Mouse (Mus musculus) lung, embryonic 14.5 days (tissue): ENCODE results near the gene BC003965. TPM values are rescaled to one million over a fixed set of nuclear protein-coding genes. Genes with fewer than 3 reads are reported as not detected.
"Not testable (repeated sequence)": the region's sequence is repeated elsewhere in the genome, so short reads cannot be mapped to it uniquely, and the experiment has no call there.

Experiments
- ATAC-seq: fragments of 200-750 bp; cut with Nextera tagmentation; 2 replicates; pipeline ENCODE4 v1.8.0; 2017; ENCODE audit warnings: mild to moderate bottlenecking, moderate TSS enrichment, moderate library complexity; ENCODE audit not compliant: insufficient read depth
- DNase-seq: peaks from one replicate; pipeline ENCODE4 v3.0.0-alpha.2; 2015
- H3K27ac ChIP-seq: fragments of 300-500 bp; sonication (generic); 2 replicates; pipeline ENCODE4 v1.5.1; 2014; ENCODE audit warnings: low read depth, mild to moderate bottlenecking, moderate library complexity
- H3K27me3 ChIP-seq: fragments of 300-500 bp; sonication (generic); 2 replicates; pipeline ENCODE4 v1.6.1; 2014; ENCODE audit warnings: low read length, control low read depth; ENCODE audit not compliant: insufficient read depth
- H3K36me3 ChIP-seq: fragments of 300-500 bp; sonication (generic); 2 replicates; pipeline ENCODE4 v1.6.1; 2014; ENCODE audit warnings: control low read depth; ENCODE audit not compliant: insufficient read depth
- H3K4me1 ChIP-seq: fragments of 300-500 bp; sonication (generic); 2 replicates; pipeline ENCODE4 v1.6.1; 2014; ENCODE audit warnings: antibody characterized with exemption, control low read depth; ENCODE audit not compliant: insufficient read depth
- H3K4me2 ChIP-seq: fragments of 300-500 bp; sonication (generic); 2 replicates; pipeline ENCODE4 v1.6.1; 2014; ENCODE audit warnings: mild to moderate bottlenecking
- H3K4me3 ChIP-seq: fragments of 300-500 bp; sonication (generic); 2 replicates; pipeline ENCODE4 v1.5.1; 2014; ENCODE audit warnings: low read depth, low read length
- H3K9ac ChIP-seq: fragments of 300-500 bp; sonication (generic); 2 replicates; pipeline ENCODE4 v1.6.1; 2014
- H3K9me3 ChIP-seq: fragments of 300-500 bp; sonication (generic); 2 replicates; pipeline ENCODE4 v1.6.1; 2016; ENCODE audit warnings: low read depth, low read length, control low read depth
- CTCF ChIP-seq: IDR thresholded peaks from 2 replicates; pipeline ENCODE4 v1.5.1; 2016; ENCODE audit warnings: antibody characterized with exemption, low read depth
- WGBS: fragments of 180-500 bp; shearing (Covaris S2); extraction: QIAGEN DNeasy Blood & Tissue Kit; methylation state at CpG from one replicate; pipeline ENCODE4 v1.1.7; 2014; 5-methylcytosine and 5-hydroxymethylcytosine counted together
- polyA plus RNA-seq: library from polyadenylated mRNA; unstranded; fragments of >200 nt; fragmentation: Nextera tagmentation; extraction: Ambion mirVana; gene quantifications from 2 replicates; pipeline ENCODE4 v1.2.1, GENCODE M21; 2014

Gene BC003965
- polyA plus RNA-seq, 1 experiment from 2014 or later, result 29.2 TPM

DNA sequence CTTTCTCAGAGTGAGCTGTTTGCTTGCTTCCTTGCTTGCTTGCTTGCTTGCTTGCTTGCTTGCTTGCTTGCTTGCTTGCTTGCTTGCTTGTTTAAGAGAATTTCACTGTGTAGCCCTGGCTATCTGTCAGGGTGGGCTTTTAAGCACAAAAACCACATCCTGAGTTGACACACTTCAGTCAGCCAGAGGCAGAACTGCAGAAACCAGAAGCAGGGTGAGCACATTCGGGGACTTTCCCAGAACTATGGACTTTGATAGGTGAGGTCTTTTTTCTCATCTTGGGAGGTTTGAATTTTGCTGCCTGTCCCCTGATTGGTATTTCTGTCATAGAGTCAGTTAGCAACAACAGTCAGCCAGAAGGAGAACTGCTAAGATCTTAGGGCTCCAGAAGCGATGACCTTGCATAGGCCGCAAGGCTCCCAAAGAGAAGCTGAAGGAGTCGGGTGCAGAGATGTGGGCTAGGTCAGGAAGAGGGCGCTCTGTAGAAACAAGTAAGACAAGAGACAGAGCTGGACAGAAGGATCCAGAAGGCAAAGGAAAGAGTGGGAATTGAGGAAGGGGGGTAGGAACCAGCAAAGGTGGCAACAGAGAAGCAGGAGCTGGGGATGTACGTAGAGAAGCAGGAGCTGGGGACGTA is 40.4 kb downstream of the BC003965 start:
- Histone ChIP-seq H3K9ac (no peak overlapping the region), H3K9me3 (no peaks in the 10 kb centered on the region), H3K27me3 (no peaks in the 10 kb centered on the region), H3K4me1 (no peaks in the 10 kb centered on the region), H3K27ac (no peak overlapping the region), H3K36me3 (peaks cover 18% of the 10 kb centered on the region; the same call in 1 of the 2 replicates), H3K4me2 (peak overlapping the region; percentile 25; the same call in 1 of the 2 replicates), H3K4me3 (no peak overlapping the region)
- 79% methylated on average over 7 of the region's 7 CpGs for WGBS
- TF ChIP-seq CTCF, result no peak
- DNase-seq (no peak), ATAC-seq (no peak)

DNA sequence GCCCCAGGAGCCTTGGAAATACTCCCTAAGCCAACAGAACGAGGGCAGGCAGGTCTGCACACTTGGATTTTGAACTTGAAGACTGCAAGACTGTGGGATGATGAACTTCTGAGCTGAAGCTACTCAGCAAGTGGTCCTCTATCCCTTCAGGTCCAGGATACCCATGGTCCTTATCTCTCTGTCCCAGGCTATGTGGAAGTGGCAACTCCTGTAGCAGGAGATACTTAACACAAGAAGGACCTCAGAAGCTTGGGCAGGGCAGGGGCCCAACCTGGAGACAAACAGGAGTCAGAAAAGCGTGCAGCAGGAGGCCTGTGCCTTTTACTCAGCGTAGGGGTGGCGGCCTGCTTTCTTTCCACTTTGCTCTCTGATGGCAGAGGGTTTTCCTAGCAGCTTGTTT is 41.3 kb downstream of the BC003965 start:
- Histone ChIP-seq H3K4me2 (no peak overlapping the region; the same call in 1 of the 2 replicates), H3K4me1 (no peaks in the 10 kb centered on the region), H3K27me3 (no peaks in the 10 kb centered on the region), H3K9ac (no peak overlapping the region), H3K4me3 (no peak overlapping the region), H3K9me3 (no peaks in the 10 kb centered on the region), H3K27ac (no peak overlapping the region), H3K36me3 (peaks cover 17% of the 10 kb centered on the region)
- no peak for ATAC-seq
- DNase-seq, result no peak
- WGBS, result 72% methylated on average over 4 of the region's 4 CpGs
- TF ChIP-seq CTCF, result no peak

DNA sequence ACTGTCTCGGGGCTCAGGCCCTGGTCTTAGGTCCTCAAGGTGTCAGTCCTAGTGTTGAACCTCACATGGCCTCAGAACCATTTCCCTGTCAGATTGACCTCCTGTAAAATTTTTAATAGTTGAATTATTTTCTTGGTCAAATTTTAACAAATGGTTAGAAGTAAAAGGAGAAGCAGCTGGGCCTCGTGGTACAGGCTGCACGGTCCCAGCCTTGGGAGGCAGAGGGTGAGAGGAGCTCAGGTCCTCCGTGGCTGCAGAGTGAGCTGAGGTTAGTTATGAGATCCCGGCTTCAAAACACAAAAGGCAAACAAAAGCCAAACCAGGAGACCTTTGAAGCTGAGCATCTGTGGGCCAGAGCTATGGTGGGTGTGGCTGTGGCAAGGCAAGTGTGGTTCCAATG is 43.6 kb downstream of the BC003965 start:
- H3K27me3 ChIP-seq, result no peaks in the 10 kb centered on the region
- no peak overlapping the region for H3K4me3 ChIP-seq
- no peak overlapping the region for H3K27ac ChIP-seq
- TF ChIP-seq CTCF, result no peak
- no peak overlapping the region for H3K9ac ChIP-seq
- H3K4me1 ChIP-seq, result no peaks in the 10 kb centered on the region
- 84% methylated on average over 5 of the region's 5 CpGs for WGBS
- H3K36me3 ChIP-seq, result peaks cover 27% of the 10 kb centered on the region
- no peaks in the 10 kb centered on the region for H3K9me3 ChIP-seq
- ATAC-seq, result no peak
- no peak overlapping the region for H3K4me2 ChIP-seq
- no peak for DNase-seq

DNA sequence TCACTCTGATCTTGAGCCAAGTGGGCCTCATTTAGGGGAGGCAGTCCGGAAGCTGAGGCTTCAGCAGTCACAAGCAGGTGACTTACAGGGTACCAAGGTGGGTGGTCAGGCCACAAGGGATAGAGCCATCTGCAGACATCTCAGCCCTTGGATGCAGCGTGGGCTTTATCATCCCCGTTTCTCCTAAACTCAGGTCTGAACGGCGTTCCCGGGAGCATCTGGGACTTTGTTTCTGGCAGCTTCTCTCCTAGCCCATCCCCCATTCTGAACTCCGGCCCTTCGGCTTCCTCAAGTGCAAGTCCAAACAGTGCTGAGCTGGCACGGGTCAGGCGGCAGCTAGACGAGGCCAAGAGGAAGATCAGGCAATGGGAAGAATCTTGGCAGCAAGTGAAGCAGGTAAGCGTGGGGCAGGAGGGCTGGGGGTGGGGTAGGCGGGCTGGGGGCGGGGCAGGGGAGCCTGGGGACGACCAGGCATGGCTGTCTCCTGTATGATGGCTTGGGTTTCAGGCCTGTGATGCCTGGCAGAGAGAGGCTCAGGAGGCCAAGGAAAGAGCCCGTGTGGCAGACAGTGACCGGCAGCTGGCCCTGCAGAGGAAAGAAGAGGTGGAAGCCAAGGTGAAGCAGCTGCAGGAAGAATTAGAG is 45.8 kb downstream of the BC003965 start:
- not testable (repeated sequence) for H3K9me3 ChIP-seq, DNase-seq, H3K27ac ChIP-seq, H3K4me1 ChIP-seq, H3K9ac ChIP-seq, H3K27me3 ChIP-seq, H3K4me3 ChIP-seq, H3K4me2 ChIP-seq
- WGBS, result 62% methylated on average over 13 of the region's 17 CpGs
- H3K36me3 ChIP-seq, result peaks cover 35% of the 10 kb centered on the region
- ATAC-seq, result 0 out of 2 replicates have a peak, but pooled peaks have one; percentile 47

DNA sequence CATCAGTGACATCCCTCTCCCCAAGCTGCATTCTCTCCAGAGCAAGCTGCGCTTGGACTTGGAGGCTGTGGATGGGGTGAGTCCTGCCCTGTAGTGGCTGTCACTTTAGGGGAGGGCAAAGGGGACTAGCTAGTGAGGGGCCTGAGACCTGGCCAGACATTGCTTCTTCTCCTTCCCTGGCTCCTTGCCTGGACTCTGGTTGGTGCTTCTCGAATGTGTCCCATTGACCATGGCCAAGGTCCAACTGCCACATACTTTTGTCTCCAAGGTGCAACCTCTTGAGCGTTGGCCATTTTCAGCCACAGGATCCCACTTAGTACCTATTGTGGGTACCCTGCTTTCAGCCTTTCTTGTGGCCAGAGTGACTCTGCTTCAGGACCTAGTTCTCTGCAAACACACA is 46.3 kb downstream of the BC003965 start:
- TF ChIP-seq CTCF, result no peak
- H3K4me3 ChIP-seq, result no peak overlapping the region
- WGBS, result 92% methylated on average over 3 of the region's 3 CpGs
- DNase-seq (no peak), ATAC-seq (no peak)
- no peak overlapping the region for H3K9ac ChIP-seq
- H3K9me3 ChIP-seq, result no peaks in the 10 kb centered on the region
- no peak overlapping the region for H3K4me2 ChIP-seq
- H3K27me3 ChIP-seq, result no peaks in the 10 kb centered on the region
- H3K4me1 ChIP-seq, result no peaks in the 10 kb centered on the region
- peaks cover 41% of the 10 kb centered on the region for H3K36me3 ChIP-seq
- H3K27ac ChIP-seq, result no peak overlapping the region

DNA sequence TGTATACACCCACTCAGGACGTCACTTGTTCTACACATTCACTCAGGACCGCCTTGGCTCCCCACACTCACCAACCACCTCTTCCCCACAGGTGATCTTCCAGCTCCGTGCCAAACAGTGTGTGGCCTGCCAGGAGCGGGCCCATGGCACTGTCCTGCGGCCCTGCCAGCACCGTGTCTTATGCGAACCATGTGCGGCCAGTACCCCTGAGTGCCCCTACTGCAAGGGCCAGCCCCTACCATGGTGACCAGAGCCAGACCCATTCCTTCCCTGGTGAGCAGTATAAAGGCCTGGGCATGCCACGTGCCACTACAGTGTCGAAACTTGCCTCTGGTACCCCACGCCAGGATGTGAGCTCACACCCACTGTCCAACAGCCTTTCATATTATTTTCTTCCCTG is 47.3 kb downstream of the BC003965 start:
- not testable (repeated sequence) for H3K4me2 ChIP-seq, H3K9ac ChIP-seq, DNase-seq, H3K9me3 ChIP-seq, H3K27me3 ChIP-seq, H3K4me3 ChIP-seq, H3K4me1 ChIP-seq, H3K27ac ChIP-seq
- H3K36me3 ChIP-seq, result peaks cover 43% of the 10 kb centered on the region
- 92% methylated on average over 4 of the region's 11 CpGs for WGBS
- peak; percentile 73; the same call in 1 of the 2 replicates for ATAC-seq

DNA sequence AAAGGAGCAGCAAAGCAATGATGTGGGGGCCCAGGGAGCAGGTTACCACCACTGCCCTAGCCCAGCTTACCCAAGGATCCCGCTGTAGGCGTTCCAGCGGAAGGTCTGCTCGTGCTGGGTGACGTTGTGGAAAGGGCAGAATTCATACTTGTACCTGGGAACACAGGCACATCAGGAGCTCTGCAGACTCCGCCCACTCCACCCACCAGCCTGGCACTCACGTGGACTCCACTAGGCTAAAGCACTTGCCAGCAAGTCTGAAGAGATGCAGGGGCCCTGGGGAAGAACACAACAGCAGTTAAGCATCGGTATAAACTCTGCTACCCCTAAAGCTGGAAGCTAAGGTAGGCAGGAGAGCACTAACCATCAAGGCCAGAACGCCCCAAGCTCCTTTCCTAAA is 51.3 kb downstream of the BC003965 start:
- WGBS, result 82% methylated on average over 9 of the region's 9 CpGs
- Histone ChIP-seq H3K27me3 (no peaks in the 10 kb centered on the region), H3K4me3 (no peak overlapping the region), H3K36me3 (peaks cover 27% of the 10 kb centered on the region), H3K4me2 (no peak overlapping the region), H3K9ac (no peak overlapping the region), H3K9me3 (no peaks in the 10 kb centered on the region), H3K4me1 (no peaks in the 10 kb centered on the region; the same call in 1 of the 2 replicates), H3K27ac (no peak overlapping the region)
- DNase-seq (no peak), ATAC-seq (no peak)
- TF ChIP-seq CTCF, result no peak

Other genes with a start within 250 kb of the BC003965 start
- 32.1 and 34.2 TPM in 2 replicates for gene Mapk8ip3, start 247.6 kb upstream of the BC003965 start, polyA plus RNA-seq
- 140 and 142 TPM in 2 replicates for gene Jpt2, start 223.9 kb upstream of the BC003965 start, polyA plus RNA-seq
- gene Cramp1l, start 168.8 kb upstream of the BC003965 start, polyA plus RNA-seq, result 8.7 and 9.8 TPM in 2 replicates
- 16.9 and 18.0 TPM in 2 replicates for gene Ift140, start 168.5 kb upstream of the BC003965 start, polyA plus RNA-seq
- gene Tmem204, start 101.0 kb upstream of the BC003965 start, polyA plus RNA-seq, result 65.2 and 67.1 TPM in 2 replicates
- 41.8 and 46.5 TPM in 2 replicates for gene Telo2, start 68.6 kb upstream of the BC003965 start, polyA plus RNA-seq
- gene Ptx4, start 63.8 kb upstream of the BC003965 start, polyA plus RNA-seq, result not detected in 2 replicates
- gene Clcn7, start 51.2 kb upstream of the BC003965 start, polyA plus RNA-seq, result 22.3 and 23.1 TPM in 2 replicates
- gene Ccdc154, start 22.1 kb upstream of the BC003965 start, polyA plus RNA-seq, result 0.24 and 0.28 TPM in 2 replicates
- 3.6 and 3.7 TPM in 2 replicates for gene Gm38655, start 9.1 kb upstream of the BC003965 start, polyA plus RNA-seq
- 5.8 TPM in 2 replicates for gene Unkl, start 3.8 kb downstream of the BC003965 start, polyA plus RNA-seq
- 36.2 and 38.3 TPM in 2 replicates for gene Gnptg, start 55.6 kb downstream of the BC003965 start, polyA plus RNA-seq
- 46.4 and 46.8 TPM in 2 replicates for gene Tsr3, start 55.6 kb downstream of the BC003965 start, polyA plus RNA-seq
- gene Baiap3, start 71.8 kb downstream of the BC003965 start, polyA plus RNA-seq, result 0.46 and 0.93 TPM in 2 replicates
- gene Ube2i, start 90.1 kb downstream of the BC003965 start, polyA plus RNA-seq, result 756 and 759 TPM in 2 replicates
- gene Prss34, start 113.8 kb downstream of the BC003965 start, polyA plus RNA-seq, result 0.45 and 0.72 TPM in 2 replicates
- gene Prss28, start 124.1 kb downstream of the BC003965 start, polyA plus RNA-seq, result not detected in 2 replicates
- gene Prss29, start 134.1 kb downstream of the BC003965 start, polyA plus RNA-seq, result not detected in 2 replicates
- not detected in 2 replicates for gene Tpsab1, start 161.0 kb downstream of the BC003965 start, polyA plus RNA-seq
- gene Tpsb2, start 181.8 kb downstream of the BC003965 start, polyA plus RNA-seq, result 1.3 and 2.4 TPM in 2 replicates
- gene Tpsg1, start 184.7 kb downstream of the BC003965 start, polyA plus RNA-seq, result 0.25 and 0.31 TPM in 2 replicates
- 3.6 and 4.4 TPM in 2 replicates for gene Cacna1h, start 249.2 kb downstream of the BC003965 start, polyA plus RNA-seq